ENCODE assay signal across 8 mouse cellular contexts in genomic region chr3:148343256-148343632, GRCm38 (mm10).
DNase-seq lines count a peak whose midpoint lies in the region; ATAC-seq and TF ChIP-seq lines count a peak whose summit lies in the region.
"Had no signal": no experiment of that assay in that cellular context is flagged by ENCODE, and none has a peak within 500 bp of the region (broad histone marks: within the 10 kb centered on the region; RNA-seq: fewer than 3 reads in every experiment).

No protein-coding gene starts in this region.

- ATAC-seq in neural tube, embryonic 11.5 days (ENCODE audit: insufficient read depth, low FRiP score, low TSS enrichment): peak; percentile 55
- no peak for ATAC-seq in neural tube, embryonic 15.5 days (ENCODE audit: low FRiP score)

- H3K9ac ChIP-seq in neural tube, embryonic 11.5 days (ENCODE audit: low read length): no peak overlapping the region
- no peak overlapping the region for H3K9ac ChIP-seq in neural tube, embryonic 15.5 days (replicated peaks)
- H3K9ac ChIP-seq: limb, embryonic 12.5 days had no signal

- H3K36me3 ChIP-seq in neural tube, embryonic 11.5 days (ENCODE audit: control insufficient read depth, insufficient read depth, low read length): no peaks in the 10 kb centered on the region
- H3K36me3 ChIP-seq in neural tube, embryonic 15.5 days: no peaks in the 10 kb centered on the region
- H3K36me3 ChIP-seq in thymus, adult 2 months (ENCODE audit: control insufficient read depth, insufficient read depth, low read length): no peaks in the 10 kb centered on the region
- H3K36me3 ChIP-seq: limb, embryonic 12.5 days had no signal

- no peaks in the 10 kb centered on the region for H3K27me3 ChIP-seq in neural tube, embryonic 11.5 days (ENCODE audit: control insufficient read depth, insufficient read depth, low read length)
- no peaks in the 10 kb centered on the region for H3K27me3 ChIP-seq in neural tube, embryonic 15.5 days (replicated peaks)
- no peaks in the 10 kb centered on the region for H3K27me3 ChIP-seq in thymus, adult 2 months (ENCODE audit: control insufficient read depth, insufficient read depth, low read length)
- H3K27me3 ChIP-seq: limb, embryonic 12.5 days had no signal

- H3K27ac ChIP-seq in neural tube, embryonic 11.5 days (ENCODE audit: low read depth, low read length): no peak overlapping the region
- H3K27ac ChIP-seq in neural tube, embryonic 15.5 days (replicated peaks): no peak overlapping the region
- H3K27ac ChIP-seq in thymus, adult 2 months (ENCODE audit: control insufficient read depth, insufficient read depth, low read length): no peak overlapping the region
- H3K27ac ChIP-seq: limb, embryonic 12.5 days had no signal

- TF ChIP-seq POLR2A in thymus, adult 2 months (IDR thresholded peaks at IDR 0.05; ENCODE audit: control insufficient read depth, extremely low read depth, insufficient read depth, low read length, poor library complexity): no peak

- no peak overlapping the region for H3K4me2 ChIP-seq in neural tube, embryonic 11.5 days (ENCODE audit: low read depth)
- H3K4me2 ChIP-seq in neural tube, embryonic 15.5 days: no peak overlapping the region
- H3K4me2 ChIP-seq: limb, embryonic 12.5 days had no signal

- no peak overlapping the region for H3K4me3 ChIP-seq in neural tube, embryonic 11.5 days (ENCODE audit: low read depth, low read length)
- no peak overlapping the region for H3K4me3 ChIP-seq in neural tube, embryonic 15.5 days (replicated peaks)
- no peak overlapping the region for H3K4me3 ChIP-seq in thymus, adult 2 months (ENCODE audit: control insufficient read depth, insufficient read depth, low read length)
- H3K4me3 ChIP-seq: limb, embryonic 12.5 days had no signal

- no peak for TF ChIP-seq CTCF in thymus, adult 2 months (IDR thresholded peaks at IDR 0.05; ENCODE audit: borderline replicate concordance, control insufficient read depth, extremely low read depth, insufficient read depth, low read length, poor library complexity)

- H3K9me3 ChIP-seq in neural tube, embryonic 11.5 days (ENCODE audit: control insufficient read depth, low read length): no peaks in the 10 kb centered on the region
- H3K9me3 ChIP-seq in neural tube, embryonic 15.5 days (replicated peaks): no peaks in the 10 kb centered on the region
- H3K9me3 ChIP-seq: limb, embryonic 12.5 days had no signal

- 1% methylated on average over 3 of the region's 3 CpGs for WGBS in neural tube, embryonic 11.5 days
- WGBS in neural tube, embryonic 15.5 days: 8% methylated on average over 3 of the region's 3 CpGs
- 71% methylated on average over 3 of the region's 3 CpGs for WGBS in thymus, adult 2 months

- no peak for DNase-seq in neural tube, embryonic 11.5 days (ENCODE audit: low spot score)
- DNase-seq in forelimb bud, embryonic 11.5 days (ENCODE audit: low read depth, low spot score): peak; percentile 34
- DNase-seq in kidney, postnatal 14 days: peak; percentile 6
- DNase-seq in adrenal gland, adult 2 months: no peak
- DNase-seq in right cerebral cortex, adult 2 months (ENCODE audit: low spot score in 2 of 2): no peak
- no peak for DNase-seq in thymus, adult 2 months

- H3K4me1 ChIP-seq in neural tube, embryonic 11.5 days (ENCODE audit: control insufficient read depth, insufficient read depth, low read length): no peaks in the 10 kb centered on the region
- H3K4me1 ChIP-seq in neural tube, embryonic 15.5 days: peaks cover 8% of the 10 kb centered on the region
- no peaks in the 10 kb centered on the region for H3K4me1 ChIP-seq in thymus, adult 2 months (replicated peaks; ENCODE audit: control insufficient read depth, insufficient read depth, low read length)

Comparison
In these comparisons a context has a peak if more than half of its experiments do, and no peak if none do; other contexts are left out.
1. DNase-seq: peak in forelimb bud, embryonic 11.5 days (single experiment) and kidney, postnatal 14 days (single experiment); none in neural tube, embryonic 11.5 days (single experiment), adrenal gland, adult 2 months (single experiment), right cerebral cortex, adult 2 months (0 of 2) and thymus, adult 2 months (single experiment).